Mouse (Mus musculus) kidney, postnatal 14 days (tissue): Measurements from ENCODE around the gene Pfn3.

Experiments used
- DNase-seq: peaks from one replicate; pipeline ENCODE4 v3.0.0; 2022; ENCODE audit warnings: mixed read lengths

Gene Pfn3

DNA sequence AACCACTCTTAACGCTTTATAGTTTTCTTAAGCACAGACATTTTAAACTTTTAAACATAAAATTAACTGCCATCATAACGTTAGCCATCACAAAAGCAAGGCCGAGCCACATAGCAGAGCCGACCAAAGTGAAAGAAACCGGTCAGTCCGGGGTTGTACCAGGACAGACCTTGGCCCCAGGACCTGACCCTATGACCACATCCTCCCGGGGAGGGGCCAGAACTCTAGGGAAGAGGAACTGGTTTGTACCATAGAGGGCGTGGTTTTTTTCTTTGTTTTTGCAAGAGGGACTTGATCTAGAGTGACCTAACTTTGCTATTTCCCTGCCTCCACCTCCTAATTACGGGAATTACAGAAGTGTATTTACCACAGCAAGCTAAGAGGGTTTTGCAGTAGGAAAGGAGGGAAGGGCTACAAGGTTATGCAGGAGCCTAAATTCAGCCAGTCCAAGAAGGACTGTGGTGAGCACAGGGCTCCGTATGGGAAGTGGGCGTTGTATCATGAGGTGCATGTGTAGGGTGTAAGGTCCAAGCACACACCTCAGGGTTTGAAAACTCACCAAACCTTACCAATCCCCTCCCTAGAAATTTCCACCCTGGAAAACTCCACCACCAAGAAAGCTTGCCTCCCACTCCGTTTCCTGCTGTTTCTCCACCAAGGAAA lies 14.3 kb upstream of the Pfn3 start:
- peak; percentile 75 for DNase-seq

DNA sequence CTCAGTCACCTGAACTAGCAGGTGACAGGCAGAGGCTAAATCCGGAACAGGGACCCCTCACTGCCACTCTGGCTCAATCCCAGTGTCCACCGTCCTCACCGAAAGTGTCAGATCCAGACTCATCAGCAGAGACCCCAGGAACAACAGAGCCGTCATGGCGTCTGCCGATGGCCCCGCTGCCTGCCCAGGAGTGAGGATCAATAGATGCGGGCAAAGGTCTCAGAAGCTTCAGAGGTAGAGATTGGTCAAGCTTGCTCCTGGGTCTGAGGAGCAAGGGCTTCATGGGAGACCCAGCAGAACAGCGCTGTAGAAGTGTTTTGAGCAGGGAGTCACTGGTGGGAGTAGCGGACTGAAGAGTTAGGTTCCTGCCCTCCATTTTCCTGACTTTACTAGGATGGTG lies 11.6 kb upstream of the Pfn3 start, which contains the start of gene F12:
F12 (minus strand) TSS at position 181 of the 400 bp plus-strand sequence.
- no peak for DNase-seq

DNA sequence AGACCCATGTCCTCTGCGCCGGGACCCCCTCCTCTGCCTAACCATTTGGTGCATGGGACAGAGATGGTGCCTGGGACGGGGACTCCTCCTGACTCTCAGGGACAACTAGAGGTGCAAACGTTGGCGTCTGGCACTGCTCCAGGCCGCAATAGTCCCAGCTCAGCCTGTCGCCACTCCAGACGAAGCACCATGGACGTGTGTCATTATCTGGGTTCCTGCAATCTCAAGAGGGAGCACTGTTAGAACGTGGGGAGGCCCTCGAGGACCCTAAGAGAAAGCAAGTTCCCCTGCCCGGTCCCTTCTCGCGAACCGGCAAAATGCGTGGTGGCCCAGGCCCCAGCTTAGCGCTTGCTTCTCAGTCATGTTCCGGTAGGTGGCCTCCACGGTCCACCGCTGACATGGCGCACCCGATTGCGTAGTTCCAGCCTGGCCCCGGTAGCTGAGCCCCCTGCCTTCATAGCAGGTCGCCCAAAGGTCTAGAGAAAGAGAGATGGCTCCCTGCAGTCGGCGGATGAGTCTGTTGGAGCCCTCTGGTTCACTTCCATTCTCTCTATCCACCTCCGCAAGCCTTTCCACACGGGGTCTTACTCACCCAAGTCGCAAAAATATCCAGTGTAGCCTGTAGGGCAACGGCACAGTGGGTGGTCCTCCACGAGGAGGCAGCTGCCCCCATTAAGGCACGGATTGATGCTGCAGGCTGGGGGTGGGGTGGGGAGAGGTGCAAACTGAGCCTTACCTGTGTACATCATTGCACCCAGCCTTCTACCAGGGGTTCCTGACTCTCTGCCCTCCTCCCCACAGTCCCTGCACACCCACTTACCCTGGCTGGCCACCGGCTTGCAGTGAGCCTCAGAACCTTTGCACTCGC lies 6.1 kb upstream of the Pfn3 start:
- peak; percentile 73 for DNase-seq

DNA sequence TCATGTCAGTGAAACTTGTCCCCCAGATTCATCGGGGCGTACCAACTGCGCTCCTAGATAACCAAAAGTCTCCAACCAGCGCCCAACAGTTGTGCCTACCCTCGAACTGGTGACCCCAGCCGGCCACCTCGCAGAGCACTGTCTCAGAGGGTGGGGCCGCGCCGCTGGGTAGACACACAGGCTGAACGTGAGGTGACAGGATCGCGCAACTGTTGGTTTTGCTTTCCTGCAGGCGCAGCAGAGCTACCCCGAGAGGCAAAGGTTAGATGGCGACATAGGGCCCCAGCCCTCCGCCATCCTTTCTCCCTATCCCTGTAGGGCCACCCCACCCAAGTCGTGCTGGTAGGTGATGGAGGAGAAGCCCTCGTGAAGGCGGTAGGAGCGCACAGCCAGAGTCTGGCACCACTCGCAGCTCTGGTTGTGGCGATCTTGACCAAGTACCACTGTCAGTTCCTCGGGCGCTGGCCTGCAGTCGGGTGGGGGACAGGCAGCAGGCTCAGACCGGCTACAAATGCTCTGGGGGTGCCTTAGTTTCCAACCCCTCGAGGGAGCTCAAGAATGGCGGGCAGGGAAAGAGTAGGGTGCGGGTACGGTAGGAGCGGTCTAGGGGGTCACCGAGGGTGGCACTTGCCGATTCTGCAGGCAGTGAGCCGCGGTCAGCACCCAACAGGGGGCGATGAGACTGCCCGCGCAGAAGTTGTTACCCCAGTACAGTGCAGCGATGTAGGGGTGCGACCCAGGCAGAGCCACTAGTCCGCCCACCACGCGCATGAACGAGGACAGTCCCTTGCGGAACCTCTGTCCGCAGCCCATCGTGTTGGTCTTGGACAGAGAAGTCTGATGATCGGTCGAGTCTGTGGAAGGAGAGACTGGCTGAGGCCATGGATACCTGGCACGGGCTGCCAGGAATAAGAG lies 5.2 kb upstream of the Pfn3 start:
- no peak for DNase-seq

DNA sequence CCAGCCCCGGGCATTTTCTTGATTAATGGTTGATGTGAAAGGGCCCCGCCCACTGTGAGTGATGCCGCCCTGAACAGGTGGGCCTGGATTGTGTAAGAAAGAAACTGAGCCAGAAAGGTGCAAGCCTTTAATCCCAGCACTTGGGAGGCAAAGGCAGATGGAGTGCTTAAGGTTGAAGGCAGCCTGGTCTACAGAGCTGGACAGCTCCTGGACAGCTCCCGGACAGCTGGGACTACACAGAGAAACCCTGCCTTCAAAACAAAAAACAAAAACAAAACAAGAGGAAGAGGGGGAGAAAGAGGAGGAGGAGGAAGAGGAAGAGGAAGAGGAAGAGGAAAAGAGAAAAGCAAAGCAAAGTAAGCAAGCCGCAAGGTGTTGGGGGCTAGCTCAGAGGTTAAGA lies 4.1 kb upstream of the Pfn3 start:
- DNase-seq, result no peak

DNA sequence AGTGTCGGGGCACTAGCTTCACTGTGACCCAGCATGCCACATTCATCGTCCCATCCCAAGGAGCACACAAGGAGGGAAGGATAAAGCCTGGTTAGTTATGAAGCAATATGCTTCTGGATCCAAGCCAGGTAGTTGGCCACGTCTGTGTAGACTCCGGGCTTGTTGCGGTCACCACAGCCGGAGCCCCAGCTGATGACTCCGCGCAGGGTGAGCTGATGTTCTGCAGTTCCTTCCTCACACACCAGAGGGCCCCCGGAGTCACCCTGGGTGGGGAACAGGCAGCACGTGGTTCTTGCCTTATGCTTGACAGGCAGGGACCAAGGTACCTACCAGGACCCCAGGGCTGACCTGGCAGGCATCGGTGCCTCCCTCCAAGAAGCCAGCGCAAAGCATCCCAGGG lies 3.0 kb upstream of the Pfn3 start:
- peak; percentile 87 for DNase-seq

DNA sequence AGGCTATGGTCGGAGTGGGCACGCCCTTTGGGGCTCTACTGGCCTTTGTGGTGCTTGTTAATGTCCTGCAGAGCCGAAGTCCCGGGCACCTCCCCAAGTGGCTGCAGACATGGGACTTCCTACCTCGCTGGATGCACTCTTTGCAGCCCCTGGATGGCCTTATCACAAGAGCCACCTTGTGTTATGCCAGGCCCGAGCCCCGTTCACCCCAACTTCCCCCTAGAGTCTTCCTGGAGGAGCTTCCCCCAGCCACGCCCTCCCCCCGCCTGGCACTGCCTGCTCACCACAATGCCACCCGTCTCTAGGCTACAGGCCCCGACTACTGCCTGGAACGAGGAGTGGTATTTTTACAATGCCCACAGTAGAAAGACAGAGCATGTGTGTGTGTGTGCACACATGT lies 1.7 kb downstream of the Pfn3 start:
- no peak for DNase-seq

DNA sequence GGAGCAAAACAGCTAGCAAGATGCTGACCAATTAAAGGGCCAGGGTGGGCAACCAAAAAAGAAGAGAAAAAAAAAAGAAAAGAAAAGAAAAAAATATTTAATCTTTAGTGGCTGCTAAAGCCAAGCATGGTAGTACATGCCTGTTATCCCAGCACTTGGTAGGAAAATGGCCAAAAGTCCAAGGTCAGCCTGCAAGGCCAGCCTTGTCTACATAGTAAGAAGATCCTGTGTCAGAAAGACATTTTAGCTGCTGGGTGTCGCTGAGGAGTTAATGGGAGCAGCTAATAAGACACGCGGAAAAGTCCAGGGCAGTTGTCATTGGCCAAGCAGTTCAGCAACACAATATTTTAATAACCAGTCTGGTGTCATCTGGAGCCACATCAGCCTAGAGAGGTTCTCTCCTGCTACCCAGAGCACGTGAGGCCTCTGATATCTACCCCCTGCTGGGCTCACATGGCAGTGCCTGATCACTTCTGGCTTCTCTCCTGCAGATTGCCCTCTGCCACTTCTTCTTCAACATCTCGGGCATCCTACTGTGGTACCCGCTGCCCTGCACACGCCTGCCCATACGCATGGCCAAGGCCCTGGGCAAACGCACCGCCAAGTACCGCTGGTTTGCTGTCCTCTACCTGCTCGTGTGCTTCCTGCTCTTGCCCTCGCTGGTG lies 2.3 kb downstream of the Pfn3 start:
- no peak for DNase-seq

DNA sequence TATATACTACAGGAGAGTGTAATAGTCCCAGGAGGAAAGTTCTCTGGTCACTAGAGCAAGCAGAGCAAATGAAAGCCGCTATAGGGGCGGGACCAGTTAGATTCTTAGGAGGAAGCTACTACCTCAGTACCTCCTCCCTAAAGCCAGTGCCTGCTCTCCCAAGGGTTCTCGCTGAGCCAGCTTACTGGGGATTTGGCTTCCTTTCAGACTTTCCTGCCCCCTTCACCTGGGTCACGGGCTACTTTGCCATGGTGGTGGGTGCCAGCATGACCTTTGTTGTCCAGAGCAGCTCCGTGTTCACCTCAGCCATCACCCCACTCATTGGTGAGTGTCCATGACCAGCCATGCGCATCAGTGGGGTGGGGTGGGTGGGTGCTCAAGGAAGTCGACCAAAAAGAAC lies 3.2 kb downstream of the Pfn3 start:
- no peak for DNase-seq

DNA sequence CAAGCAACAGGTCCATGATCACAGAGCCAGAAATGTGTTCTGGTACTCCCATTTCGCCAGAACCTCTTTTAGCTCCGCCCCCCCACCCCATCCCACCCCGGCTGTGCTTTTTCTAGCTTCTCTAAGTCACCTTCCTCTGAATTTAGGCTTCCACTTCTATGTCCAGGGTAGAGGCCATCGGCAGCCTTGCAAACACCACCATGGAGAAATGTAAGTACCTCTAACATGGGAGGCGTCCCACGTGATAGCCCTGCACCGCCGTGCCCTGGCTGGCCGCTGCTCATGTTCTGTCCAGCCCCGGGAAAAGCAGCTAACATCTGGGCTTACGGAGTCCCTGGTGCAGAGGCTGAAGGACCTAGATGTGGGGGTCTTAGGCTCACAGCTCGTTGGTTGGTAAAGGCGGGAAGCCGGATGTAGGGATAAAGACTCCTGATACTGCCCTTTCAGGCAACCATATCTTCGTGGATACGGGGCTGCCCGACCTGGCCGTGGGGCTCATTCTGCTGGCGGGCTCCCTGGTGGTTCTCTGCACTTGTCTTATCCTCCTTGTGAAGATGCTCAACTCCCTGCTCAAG lies 6.4 kb downstream of the Pfn3 start:
- DNase-seq, result no peak

DNA sequence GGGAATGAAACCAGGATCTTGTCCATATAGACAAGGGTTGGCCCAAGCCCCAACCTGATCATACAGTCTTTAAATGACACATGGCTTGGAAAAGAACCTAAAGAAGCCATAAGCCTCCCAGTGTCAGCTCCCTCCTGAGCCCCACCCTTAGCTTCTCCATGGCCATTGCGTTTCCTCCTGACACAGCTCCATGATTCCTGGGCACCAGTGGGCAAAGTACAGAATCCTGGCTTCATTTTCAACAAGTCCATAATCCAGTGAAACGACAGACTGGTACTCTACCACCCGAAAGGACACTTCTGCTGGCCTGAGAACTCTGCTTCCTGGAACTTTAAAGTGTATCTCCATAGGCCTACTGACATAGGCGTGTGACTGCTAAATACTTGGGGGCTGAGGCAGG lies 7.7 kb downstream of the Pfn3 start:
- DNase-seq, result peak; percentile 12

DNA sequence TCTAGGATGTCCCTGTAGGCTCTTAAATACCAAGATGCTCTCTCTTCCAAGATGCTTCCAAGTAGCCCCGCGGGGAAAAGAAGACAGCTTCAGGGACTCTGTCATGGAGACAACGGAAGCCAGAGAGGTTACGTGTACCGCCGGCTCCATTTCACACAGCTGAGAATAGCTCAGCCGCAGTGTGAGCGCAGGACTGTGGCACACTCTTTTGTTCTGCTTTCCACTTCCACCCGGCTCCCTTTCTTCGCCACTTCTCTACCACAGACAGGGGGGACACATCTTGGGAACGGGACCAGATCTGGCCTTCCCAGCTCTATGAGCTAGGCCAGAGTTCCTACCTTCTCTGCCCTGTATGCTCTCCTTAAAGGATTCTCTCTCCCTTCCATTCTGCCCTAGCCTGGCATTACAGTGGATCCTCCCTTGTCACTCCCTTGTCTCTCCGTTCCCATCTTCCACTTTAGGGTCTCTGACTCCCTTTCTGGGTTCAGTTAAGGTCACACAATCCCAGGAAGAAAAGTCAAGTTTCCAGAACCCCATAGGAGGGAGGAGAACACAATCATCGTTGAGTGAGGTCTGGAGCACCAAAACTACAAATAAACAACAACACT lies 9.1 kb downstream of the Pfn3 start:
- no peak for DNase-seq

DNA sequence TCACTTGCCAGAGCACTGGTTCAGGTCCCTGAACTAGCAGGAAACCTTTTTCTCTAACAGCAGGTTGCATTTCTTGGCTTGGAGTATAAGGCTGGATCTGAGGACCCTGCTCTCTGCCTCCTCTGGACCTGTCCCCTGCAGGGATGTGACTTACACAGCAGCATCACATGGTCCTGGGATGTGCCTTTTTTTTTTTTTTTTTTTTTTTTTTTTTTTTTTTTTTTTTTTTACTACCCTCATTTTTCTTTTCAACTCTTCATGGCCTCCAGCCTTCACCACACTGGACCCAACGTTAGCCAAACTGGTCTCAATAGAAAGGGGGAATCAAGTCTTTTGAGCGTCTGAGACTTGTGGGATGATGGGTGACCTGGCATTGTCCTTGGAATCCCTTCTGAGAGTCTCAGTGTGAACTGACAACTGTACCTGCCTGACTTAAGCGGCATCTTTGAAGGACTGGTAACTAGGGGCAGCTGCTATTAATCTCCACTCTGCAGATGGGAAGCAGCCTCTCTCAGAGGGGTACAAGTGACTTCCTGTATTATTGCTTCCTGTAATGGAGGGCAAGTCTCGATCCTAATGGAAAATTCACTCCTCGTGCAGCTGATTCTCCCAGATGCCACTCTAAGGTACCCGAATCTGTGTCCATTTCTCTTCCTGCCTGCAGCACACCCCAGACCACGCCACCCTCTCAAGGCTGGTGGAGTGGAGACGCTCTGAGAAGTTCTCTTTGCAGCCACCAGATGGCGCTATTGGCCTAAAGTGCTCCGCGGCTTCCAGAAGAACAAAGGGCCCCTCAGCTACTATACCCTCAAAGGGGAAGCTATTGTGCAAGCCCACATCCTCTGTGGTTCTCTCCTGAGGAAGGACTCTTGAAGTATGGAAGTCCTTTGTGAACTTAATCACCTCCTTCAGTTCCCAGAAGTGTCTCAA lies 9.9 kb downstream of the Pfn3 start:
- peak; percentile 83 for DNase-seq

DNA sequence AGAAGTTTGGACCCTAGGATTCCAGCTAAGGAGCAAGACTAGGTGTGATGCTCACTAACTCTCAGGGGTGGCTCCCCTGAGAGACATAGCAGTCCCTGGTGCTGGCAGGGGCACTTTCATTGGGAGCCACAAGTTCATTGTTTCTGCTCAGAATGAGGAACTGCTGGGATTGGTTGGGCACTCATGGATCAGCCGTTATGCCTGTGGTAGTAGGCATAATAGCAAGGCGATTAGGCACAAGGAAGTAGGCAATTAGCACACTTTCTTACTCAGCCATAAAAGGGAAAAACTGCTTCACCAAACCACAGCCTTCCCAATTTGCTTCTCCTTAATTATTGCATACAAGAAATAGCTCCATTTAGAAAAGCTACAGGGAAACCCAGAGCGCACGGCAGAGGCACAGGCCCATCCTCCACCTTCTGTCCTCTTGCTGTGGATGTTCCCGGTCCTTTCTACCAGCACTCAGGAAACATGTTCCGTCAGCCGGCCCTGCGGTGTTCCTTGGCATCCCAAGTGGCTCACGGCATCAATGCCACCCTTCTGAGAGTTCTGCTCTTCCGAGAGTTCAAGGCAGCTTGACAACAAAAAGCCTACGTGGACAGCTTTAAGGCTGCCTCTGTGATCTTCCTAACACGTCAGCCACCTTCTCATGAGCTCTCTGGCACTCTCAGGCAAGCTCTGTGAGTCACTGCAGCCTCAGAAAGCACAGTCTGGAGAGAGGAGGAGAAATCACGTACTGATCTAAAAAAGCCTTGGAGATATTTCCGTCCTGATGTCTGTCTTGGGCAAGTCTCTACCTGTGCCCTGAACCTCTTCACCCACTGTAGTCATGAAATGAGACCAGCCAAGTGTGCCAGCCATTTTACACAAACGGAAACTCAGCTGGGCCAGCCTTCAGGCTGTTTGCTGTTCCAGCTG lies 10.8 kb downstream of the Pfn3 start:
- DNase-seq, result no peak

DNA sequence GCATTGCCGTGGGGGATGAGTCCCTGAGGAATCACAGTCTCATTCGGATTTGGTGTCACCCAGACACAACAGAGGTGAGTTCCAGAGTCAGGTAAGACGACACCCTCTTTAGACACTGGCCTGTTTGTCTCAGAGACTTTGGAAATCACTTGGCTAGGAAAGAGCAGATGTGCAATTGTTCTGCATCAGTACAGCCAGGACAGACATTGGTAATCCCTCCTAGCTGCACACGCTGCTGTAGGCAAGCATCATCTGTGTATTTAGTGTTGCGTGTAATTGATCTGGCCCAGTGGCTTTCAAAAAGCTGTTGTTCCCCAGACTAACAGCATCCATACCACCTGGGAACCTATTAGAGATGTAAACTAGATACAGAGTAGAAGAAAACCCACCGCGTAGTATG lies 11.8 kb downstream of the Pfn3 start:
- DNase-seq, result no peak

DNA sequence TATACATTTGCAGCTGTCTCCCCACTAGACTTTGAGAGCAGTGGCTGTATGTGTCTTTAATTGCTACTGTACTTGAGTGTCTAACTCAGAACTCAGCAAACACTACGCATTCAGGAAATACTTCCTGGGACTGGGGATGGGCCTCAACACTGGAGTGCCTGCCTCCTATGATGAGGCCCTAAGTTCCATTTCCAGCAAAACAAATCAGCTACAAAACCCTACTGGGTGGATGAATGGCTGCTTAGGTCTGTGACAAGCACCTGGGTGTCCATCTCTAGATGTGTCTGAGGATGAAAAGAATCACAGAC lies 15.0 kb downstream of the Pfn3 start:
- no peak for DNase-seq

DNA sequence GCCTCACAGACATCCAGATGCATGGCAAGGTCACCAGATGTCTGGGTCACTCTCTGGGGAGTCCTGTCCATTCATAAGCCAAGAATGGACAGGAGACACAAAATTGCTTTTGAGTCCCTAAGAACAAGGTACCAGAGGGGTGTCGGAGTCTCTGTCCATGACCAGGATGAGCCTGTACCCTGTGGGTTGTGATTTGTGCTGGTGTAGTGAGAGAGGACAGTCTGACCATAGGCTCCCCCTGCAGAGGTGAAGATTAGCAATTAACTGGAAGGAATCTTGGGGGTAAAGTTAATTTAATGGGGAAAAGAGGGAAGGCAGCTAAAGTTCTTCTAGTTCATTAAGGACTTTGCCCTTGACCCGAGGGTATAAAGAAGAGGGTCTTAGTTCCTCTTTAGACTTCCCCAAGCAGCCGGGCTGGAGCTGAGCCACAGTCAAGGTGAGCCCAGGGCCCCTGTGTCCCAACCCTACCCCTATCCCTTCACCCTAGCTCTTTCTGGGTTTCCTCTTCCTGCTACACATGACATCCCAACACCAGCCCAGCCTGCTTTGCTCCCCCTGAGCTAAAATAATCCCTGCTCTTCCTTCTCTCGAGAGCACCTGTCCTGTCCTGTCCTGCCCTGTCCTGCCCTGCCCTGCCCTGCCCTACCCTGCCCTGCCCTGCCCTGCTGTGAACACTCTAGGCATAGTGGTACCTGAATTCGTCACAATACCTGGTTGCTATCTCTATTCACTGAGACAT lies 15.6 kb downstream of the Pfn3 start:
- peak; percentile 73 for DNase-seq

DNA sequence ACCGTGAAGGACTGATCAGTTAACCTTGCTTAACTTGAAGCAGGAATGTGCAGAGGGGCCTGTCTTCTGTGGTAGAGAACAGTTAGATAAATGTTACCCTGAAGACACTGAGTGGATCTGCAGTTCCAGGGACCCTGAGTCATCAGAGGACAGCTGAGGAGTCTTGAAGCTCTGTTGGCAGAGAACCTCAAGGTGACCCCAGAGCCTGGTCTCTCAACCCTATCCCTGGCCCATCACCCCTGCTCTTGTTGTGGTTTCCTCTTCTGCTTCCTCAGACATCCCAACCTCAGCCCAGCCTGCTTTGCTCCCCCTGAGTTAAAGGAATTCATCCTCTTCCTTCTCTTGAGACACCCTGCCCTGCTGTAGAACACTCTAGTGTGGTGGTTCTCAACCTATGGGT lies 16.9 kb downstream of the Pfn3 start, which contains the start of gene Slc34a1:
Slc34a1 (plus strand) TSS at position 100 of the 400 bp plus-strand sequence.
- DNase-seq, result no peak

DNA sequence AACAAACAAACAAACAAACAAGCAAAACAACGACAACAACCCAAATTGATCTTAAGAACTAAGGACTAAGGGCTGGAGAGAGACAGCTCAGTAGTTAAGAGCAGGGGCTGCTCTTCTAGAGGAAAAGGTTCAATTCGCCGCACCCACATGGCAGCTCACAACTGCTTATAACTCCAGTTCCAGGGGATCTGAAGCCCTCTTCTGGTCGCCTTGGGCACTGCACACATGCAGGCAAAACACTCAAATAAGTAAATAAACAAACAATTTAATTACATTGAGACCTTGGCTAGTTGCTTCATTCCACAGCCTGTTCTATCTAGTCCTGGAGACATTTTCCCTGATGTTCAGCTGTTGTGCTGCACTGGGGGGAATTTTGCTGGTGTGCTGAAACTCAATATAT lies 22.1 kb downstream of the Pfn3 start:
- no peak for DNase-seq
